Mouse (Mus musculus): ENCODE results near the gene Tom1l2.

Tom1l2 gene

DNA sequence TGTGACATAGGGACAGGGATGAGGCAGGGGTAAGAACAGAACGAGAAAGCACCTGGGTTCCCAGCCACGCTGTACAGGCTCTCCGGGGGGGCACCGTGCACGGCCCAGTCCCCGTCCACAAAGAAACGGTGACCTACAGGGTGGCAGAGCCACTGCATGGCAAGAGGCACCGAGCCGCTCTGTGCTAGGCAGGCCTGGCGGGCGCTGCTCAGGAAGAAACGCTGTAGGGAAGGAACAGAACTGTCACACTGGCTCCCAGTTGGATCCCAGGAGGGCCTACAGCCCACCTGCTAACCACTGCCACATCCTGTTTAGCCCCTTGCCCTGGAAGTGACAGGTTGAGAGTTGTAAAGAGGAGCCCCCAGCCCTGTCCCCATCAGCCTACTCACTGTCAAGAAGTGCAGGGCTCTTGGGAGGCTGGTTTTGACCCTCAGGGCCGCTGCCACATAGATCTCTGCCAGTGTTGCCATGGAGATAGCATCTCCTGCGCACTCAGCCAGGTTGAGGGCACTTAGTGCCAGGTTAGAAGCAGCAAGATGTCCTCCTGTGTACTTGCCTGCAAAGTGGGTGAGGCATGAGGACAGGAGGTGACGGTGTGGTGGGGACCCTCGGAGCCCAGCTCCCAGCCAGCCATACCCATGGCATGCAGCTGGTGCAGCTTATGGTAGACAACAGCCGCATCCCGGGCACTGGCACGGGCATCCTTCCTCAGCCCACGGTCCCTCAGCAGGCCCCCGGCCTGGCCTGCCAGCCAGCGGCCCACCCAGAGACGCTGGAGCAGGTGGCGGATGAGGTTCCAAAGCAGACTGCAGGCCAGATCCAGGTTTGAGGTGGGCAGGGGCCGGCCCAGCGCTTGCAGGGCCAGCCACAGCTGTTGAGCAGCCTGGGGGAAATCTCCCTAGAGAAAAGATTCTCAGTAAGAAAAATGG lies 149.7 kb downstream of the Tom1l2 start:
- CTCF ChIA-PET, result interaction anchor here in 2 of 4 experiments (0.6 to 0.9 kb wide), 2 partner anchors 109 to 214 kb away, joined by 3 read pairs; no protein-coding TSS in a partner anchor
- POLR2A ChIA-PET, result interaction anchor here in 2 of 4 experiments (1.3 to 17.2 kb wide), 5 partner anchors 8 to 23 kb away, joined by 3 to 343 read pairs (median 44); partner anchors contain the start of gene Srebf1 (in 2 of the 2)

DNA sequence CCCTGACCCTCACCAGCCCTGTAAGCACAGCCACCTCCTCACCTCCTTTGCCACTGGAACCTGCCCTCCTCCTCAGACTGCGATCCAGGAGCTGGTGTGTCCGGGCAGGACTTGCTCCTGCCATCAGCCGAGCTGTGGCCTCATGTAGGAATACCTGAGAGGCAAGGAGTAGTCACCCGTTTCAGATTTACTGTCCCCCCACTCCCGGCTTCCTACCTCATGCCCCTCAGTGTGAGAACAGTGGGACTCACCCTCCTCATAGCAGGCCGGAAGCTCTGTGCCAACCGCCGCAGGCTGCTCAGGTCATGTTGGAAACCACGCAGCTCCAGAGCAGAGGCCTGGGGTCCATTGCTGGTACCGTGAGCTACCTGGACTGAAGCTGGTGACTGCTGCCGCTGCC lies 152.3 kb downstream of the Tom1l2 start:
- POLR2A ChIA-PET, result interaction anchor here (0.6 to 17.2 kb wide), 45 partner anchors 8 to 337 kb away, joined by 3 to 343 read pairs (median 4); partner anchors contain the start of genes Drc3 (in 2 of the 4), Srebf1 (in 2 of the 4), Atpaf2 (in 1 of the 4) and Drg2 (in 1 of the 4)
- CTCF ChIA-PET, result interaction anchor here (0.5 to 3.1 kb wide), 109 partner anchors 8 to 798 kb away, joined by 3 to 40 read pairs (median 4); partner anchors contain the start of genes Rai1 (in 3 of the 4), Drc3 (in 2 of the 4), Gid4 (in 2 of the 4) and Atpaf2 (in 1 of the 4)

GRCm38 (mm10) chr11:60199702-60200184 lies 153.0 kb downstream of the Tom1l2 start:
- POLR2A ChIA-PET, result interaction anchor here (0.6 to 17.2 kb wide), 45 partner anchors 9 to 338 kb away, joined by 3 to 343 read pairs (median 4); partner anchors contain the start of genes Drc3 (in 3 of the 4), Srebf1 (in 2 of the 4), Atpaf2 (in 1 of the 4) and Drg2 (in 1 of the 4)
- CTCF ChIA-PET, result interaction anchor here (0.5 to 3.1 kb wide), 119 partner anchors 9 to 1065 kb away, joined by 3 to 40 read pairs (median 4); partner anchors contain the start of genes Rai1 (in 3 of the 4), Drc3 (in 2 of the 4), Gid4 (in 2 of the 4) and Atpaf2 (in 1 of the 4)

- ChIA-PET CTCF (interaction anchor here in 3 of 4 experiments (0.6 to 2.7 kb wide), 11 partner anchors 14 to 109 kb away, joined by 3 to 20 read pairs (median 9); partner anchors contain the start of gene Rai1 (in 1 of the 3)), POLR2A (interaction anchor here in 2 of 4 experiments (0.6 to 17.2 kb wide), 10 partner anchors 10 to 339 kb away, joined by 3 to 343 read pairs (median 6); partner anchors contain the start of gene Srebf1 (in 1 of the 2))
Measured at GRCm38 (mm10) chr11:60198651-60199050, 154.1 kb downstream of the Tom1l2 start.

DNA sequence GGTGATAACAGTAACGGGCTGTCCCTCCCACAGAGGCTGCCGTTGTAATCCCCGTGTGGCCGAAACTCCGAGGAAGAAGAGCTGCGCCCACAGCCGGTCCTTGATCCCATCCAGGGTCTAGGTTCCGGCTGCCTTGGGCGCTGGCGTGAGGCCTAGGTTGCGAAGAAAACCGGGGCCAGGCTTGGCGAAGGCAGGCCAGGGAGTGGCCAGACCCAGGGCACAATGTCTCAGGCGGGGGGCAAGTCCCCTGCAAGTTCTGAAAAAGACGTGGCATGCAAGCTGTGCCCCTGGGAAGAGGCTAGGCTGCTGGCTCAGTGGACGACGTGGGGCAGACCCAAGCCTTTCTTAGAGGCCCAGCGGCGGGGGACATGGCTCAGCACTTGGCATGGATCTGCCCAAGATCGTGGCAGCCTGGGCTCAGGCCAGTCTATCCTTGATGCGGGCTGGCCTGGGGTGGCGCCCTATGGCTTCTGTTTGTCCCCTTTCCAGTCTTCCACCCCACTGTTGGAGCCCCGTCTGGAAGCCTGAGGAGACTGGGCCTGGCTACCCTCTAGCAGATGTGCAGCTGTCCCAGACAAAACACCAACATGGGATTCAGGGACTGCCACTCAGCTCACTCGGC lies 154.6 kb downstream of the Tom1l2 start:
- ChIA-PET CTCF (interaction anchor here in 2 of 4 experiments (0.5 to 2.0 kb wide), 7 partner anchors 21 to 335 kb away, joined by 3 to 18 read pairs (median 4); no protein-coding TSS in a partner anchor), POLR2A (interaction anchor here in 2 of 4 experiments (0.6 to 17.2 kb wide), 8 partner anchors 15 to 339 kb away, joined by 3 to 343 read pairs (median 3); partner anchors contain the start of gene Srebf1 (in 1 of the 2))

- CTCF ChIA-PET, result interaction anchor here (0.6 to 3.3 kb wide), 11 partner anchors 13 to 241 kb away, joined by 3 to 33 read pairs (median 4); partner anchors contain the start of gene Rai1 (in 2 of the 4)
- POLR2A ChIA-PET, result interaction anchor here in 3 of 4 experiments (0.6 to 3.2 kb wide), 14 partner anchors 8 to 257 kb away, joined by 3 to 19 read pairs (median 3); partner anchors contain the start of gene Rai1 (in 1 of the 3)
Measured at GRCm38 (mm10) chr11:60196344-60196743, 156.4 kb downstream of the Tom1l2 start.

DNA sequence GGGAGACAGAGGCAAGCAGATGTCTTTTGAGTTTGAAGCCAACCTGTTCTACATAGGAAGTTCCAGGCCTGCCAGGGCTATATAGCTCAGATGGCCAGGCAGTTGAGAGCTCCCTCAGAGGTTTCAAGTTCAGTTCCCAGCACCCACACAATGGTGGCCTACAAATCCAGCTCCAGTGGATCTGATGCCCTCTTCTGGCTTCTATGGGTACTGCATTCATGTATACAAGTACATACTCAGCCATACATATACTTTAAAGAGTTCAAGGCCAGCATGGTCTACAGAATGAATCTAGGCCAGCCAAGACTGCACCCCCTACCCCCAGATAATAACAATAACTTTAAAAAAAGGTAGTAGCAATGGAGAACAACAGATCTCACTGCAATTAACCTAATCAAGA lies 157.6 kb downstream of the Tom1l2 start:
- ChIA-PET CTCF (interaction anchor here (0.5 to 3.3 kb wide), 30 partner anchors 9 to 347 kb away, joined by 3 to 33 read pairs (median 3); partner anchors contain the start of gene Rai1 (in 4 of the 4)), POLR2A (interaction anchor here in 3 of 4 experiments (0.6 to 3.2 kb wide), 14 partner anchors 10 to 191 kb away, joined by 3 to 19 read pairs (median 4); partner anchors contain the start of genes Rai1 (in 2 of the 3) and Pemt (in 1 of the 3))

- ChIA-PET POLR2A (interaction anchor here in 1 of 4 experiments (1.3 to 2.1 kb wide), 4 partner anchors 13 to 51 kb away, joined by 3 to 6 read pairs (median 4); no protein-coding TSS in a partner anchor), CTCF (interaction anchor here in 2 of 4 experiments (0.5 to 2.1 kb wide), 6 partner anchors 78 to 113 kb away, joined by 3 to 8 read pairs (median 4); partner anchors contain the start of gene Rai1 (in 1 of the 2))
Measured at GRCm38 (mm10) chr11:60193556-60193955, 159.1 kb downstream of the Tom1l2 start.

DNA sequence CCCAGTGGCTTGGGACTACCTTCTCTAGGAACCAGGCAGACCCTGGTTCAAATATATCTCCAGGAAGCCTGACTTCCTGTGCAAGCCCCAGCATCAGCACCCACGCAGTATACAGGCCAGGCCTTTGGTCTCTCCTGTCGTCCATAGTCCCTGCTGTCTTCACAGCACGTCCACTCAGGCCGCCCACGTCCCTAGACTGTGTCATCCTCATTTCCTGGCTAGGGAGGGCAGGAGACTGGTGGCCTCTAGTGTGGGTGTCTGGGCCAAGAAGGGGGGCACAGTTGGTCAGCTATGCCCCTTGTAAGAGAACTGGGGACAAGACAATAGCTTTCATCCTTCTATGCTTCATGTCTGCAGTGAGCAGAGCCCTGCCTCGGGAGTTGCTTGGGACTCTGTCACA lies 160.2 kb downstream of the Tom1l2 start:
- ChIA-PET POLR2A (interaction anchor here in 2 of 4 experiments (0.5 to 2.1 kb wide), 9 partner anchors 12 to 104 kb away, joined by 3 to 6 read pairs (median 3); no protein-coding TSS in a partner anchor), CTCF (interaction anchor here in 1 of 4 experiments (1.5 kb wide), 1 partner anchor 88 kb away, joined by 4 read pairs; the partner anchor contains the start of gene Rai1)

- CTCF ChIA-PET, result interaction anchor here in 2 of 4 experiments (0.5 to 3.8 kb wide), 5 partner anchors 9 to 538 kb away, joined by 3 to 21 read pairs (median 3); partner anchors contain the start of genes Mief2 (in 1 of the 2) and Rai1 (in 1 of the 2)
Measured at GRCm38 (mm10) chr11:60190055-60190641, 162.6 kb downstream of the Tom1l2 start.

DNA sequence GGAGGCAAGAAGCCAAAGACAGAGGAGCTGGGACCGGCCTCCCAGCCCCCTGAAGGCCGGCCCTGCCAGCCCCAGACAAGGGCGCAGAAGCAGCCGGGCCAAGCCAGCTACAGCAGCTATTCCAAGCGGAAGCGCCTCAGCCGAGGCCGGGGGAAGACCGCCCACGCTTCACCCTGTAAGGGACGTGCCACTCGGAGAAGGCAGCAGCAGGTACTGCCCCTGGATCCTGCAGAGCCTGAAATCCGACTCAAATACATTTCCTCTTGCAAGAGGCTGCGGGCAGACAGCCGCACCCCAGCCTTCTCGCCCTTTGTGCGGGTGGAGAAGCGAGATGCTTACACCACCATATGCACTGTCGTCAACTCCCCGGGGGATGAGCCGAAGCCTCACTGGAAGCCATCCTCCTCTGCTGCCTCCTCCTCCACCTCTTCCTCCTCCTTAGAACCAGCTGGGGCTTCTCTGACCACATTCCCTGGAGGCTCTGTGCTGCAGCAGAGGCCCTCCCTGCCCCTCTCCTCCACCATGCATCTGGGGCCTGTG lies 163.1 kb downstream of the Tom1l2 start:
- CTCF ChIA-PET, result interaction anchor here in 3 of 4 experiments (0.5 to 3.8 kb wide), 6 partner anchors 10 to 539 kb away, joined by 3 to 21 read pairs (median 4); partner anchors contain the start of genes Mief2 (in 1 of the 3) and Rai1 (in 1 of the 3)
- POLR2A ChIA-PET, result interaction anchor here (0.6 to 7.2 kb wide), 20 partner anchors 10 to 346 kb away, joined by 3 to 80 read pairs (median 4); partner anchors contain the start of genes Alkbh5 (in 1 of the 4) and Gid4 (in 1 of the 4)

More at GRCm38 (mm10) chr11:60190055-60190641, 162.6 kb downstream of the Tom1l2 start:
- POLR2A ChIA-PET, result interaction anchor here in 3 of 4 experiments (0.8 to 7.2 kb wide), 8 partner anchors 10 to 227 kb away, joined by 3 to 80 read pairs (median 8); partner anchors contain the start of gene Gid4 (in 1 of the 3)

DNA sequence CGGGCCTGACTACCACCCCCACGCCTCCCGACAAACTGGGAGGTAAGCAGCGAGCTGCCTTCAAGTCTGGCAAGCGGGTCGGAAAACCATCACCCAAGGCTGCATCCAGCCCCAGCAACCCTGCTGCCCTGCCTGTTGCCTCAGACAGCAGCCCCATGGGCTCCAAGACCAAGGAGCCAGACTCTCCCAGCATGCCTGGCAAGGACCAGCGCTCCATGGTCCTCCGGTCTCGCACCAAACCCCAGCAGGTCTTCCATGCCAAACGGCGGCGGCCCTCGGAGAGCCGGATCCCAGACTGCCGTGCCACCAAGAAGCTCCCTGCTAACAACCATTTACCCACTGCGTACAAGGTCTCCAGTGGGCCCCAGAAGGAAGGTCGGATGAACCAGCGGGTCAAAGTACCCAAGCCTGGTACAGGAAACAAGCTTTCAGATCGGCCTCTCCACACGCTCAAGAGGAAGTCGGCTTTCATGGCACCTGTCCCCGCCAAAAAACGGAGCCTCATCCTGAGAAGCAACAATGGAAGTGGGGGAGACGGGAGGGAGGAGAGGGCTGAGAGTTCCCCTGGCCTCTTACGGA lies 164.3 kb downstream of the Tom1l2 start:
- ChIA-PET CTCF (interaction anchor here (1.0 to 3.8 kb wide), 7 partner anchors 11 to 119 kb away, joined by 3 to 21 read pairs (median 4); partner anchors contain the start of gene Rai1 (in 1 of the 4)), POLR2A (interaction anchor here in 3 of 4 experiments (0.5 to 7.2 kb wide), 23 partner anchors 8 to 540 kb away, joined by 3 to 80 read pairs (median 3); partner anchors contain the start of genes Srebf1 (in 2 of the 3), Gid4 (in 1 of the 3) and Mief2 (in 1 of the 3))

GRCm38 (mm10) chr11:60187070-60187469 lies 165.6 kb downstream of the Tom1l2 start:
- CTCF ChIA-PET, result interaction anchor here in 2 of 4 experiments (1.1 to 3.5 kb wide), 3 partner anchors 9 to 120 kb away, joined by 3 to 12 read pairs (median 3); no protein-coding TSS in a partner anchor
- POLR2A ChIA-PET, result interaction anchor here in 2 of 4 experiments (1.1 to 7.2 kb wide), 13 partner anchors 8 to 230 kb away, joined by 3 to 80 read pairs (median 8); partner anchors contain the start of genes Gid4 (in 1 of the 2) and Srebf1 (in 1 of the 2)

- POLR2A ChIA-PET, result interaction anchor here in 3 of 4 experiments (0.5 to 7.2 kb wide), 21 partner anchors 8 to 352 kb away, joined by 3 to 80 read pairs (median 5); no protein-coding TSS in a partner anchor
- CTCF ChIA-PET, result interaction anchor here in 3 of 4 experiments (0.5 to 3.5 kb wide), 8 partner anchors 9 to 109 kb away, joined by 3 to 12 read pairs (median 4); partner anchors contain the start of gene Rai1 (in 1 of the 3)
Measured at GRCm38 (mm10) chr11:60185396-60186231, 167.1 kb downstream of the Tom1l2 start.
